Mouse (Mus musculus): ENCODE measurements around the gene 3110018I06Rik. TPM values are rescaled to one million over a fixed set of nuclear protein-coding genes. Genes with fewer than 3 reads are reported as not detected.

Gene 3110018I06Rik
- not detected in 2 replicates for polyA plus RNA-seq (2015; fragmentation: Nextera tagmentation; extraction: Ambion mirVana)

DNA sequence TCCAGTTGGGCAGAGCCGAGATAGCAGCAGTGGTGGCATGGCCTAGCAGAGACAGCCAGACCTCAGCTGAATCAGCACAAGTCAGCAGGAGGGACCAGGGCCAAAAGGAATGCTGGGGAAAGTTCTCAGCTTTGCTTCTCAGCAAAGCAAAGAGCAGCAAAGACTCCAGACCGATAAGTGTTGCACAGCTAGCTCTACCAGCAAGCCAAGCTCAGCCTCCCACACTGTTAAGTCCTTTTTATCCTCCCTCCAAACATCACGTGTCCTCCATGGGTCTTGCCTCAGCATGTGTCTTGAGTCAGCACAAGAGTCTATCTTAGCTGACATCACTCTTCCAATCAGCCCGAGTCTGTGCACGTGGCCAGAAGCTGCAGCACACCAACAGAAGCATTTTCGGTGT lies at the start of gene 3110018I06Rik:
Gene 3110018I06Rik (plus strand): TSS at position 262 of the 400 bp plus-strand sequence.
- TF ChIP-seq CTCF (IDR thresholded peaks at IDR 0.05; ENCODE audit: low read depth) (no peak), EP300 (optimal IDR thresholded peaks at IDR 0.05) (no peak)
- DNase-seq (ENCODE audit: low spot score) (no peak), ATAC-seq (ENCODE audit: low FRiP score, low TSS enrichment) (no peak)
- no peak within 1 kb of the TSS for H3K27ac ChIP-seq (replicated peaks)
- no peak within 1 kb of the TSS for H3K4me2 ChIP-seq (replicated peaks; ENCODE audit: low read depth)
- H3K4me3 ChIP-seq (ENCODE audit: low read depth, low read length) = no peak within 1 kb of the TSS
- H3K9ac ChIP-seq (ENCODE audit: low read length) = no peak within 1 kb of the TSS
- no peaks in the 10 kb centered on the region for H3K36me3 ChIP-seq (ENCODE audit: control insufficient read depth, insufficient read depth, low read length)
- H3K4me1 ChIP-seq (replicated peaks; ENCODE audit: control insufficient read depth, insufficient read depth) = no peaks in the 10 kb centered on the region
- no peaks in the 10 kb centered on the region for H3K27me3 ChIP-seq (ENCODE audit: control insufficient read depth, insufficient read depth, low read length)
- WGBS = 75% methylated on average over 6 of the region's 6 CpGs
- no peaks in the 10 kb centered on the region for H3K9me3 ChIP-seq (ENCODE audit: control insufficient read depth, low read length)

DNA sequence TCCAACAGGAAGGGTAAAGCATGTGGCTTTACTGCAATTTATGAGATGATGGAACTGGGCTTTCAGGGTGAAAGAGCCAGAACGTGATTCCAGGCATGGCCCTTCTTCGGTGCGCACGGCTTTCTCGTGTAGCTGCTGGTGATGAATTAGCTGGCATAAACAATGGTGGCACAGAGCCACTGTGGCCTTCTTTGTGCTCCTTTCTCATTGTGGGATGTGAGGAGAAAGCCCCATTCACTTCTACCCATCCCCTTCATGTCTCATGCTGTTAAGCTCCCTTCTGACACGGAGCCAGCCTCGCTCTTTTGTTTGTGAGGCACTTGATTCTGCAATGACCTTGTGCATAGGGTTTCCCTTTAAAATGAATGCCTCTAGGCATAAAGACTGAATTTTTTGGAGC lies 43.8 kb upstream of the 3110018I06Rik start:
- no peak for ATAC-seq (ENCODE audit: low FRiP score, low TSS enrichment)
- Histone ChIP-seq H3K9ac (ENCODE audit: low read length) (no peak overlapping the region), H3K27ac (replicated peaks) (no peak overlapping the region), H3K27me3 (ENCODE audit: control insufficient read depth, insufficient read depth, low read length) (no peaks in the 10 kb centered on the region), H3K9me3 (ENCODE audit: control insufficient read depth, low read length) (no peaks in the 10 kb centered on the region), H3K36me3 (ENCODE audit: control insufficient read depth, insufficient read depth, low read length) (no peaks in the 10 kb centered on the region), H3K4me2 (replicated peaks; ENCODE audit: low read depth) (no peak overlapping the region), H3K4me1 (replicated peaks; ENCODE audit: control insufficient read depth, insufficient read depth) (no peaks in the 10 kb centered on the region), H3K4me3 (ENCODE audit: low read depth, low read length) (no peak overlapping the region)
- TF ChIP-seq EP300 (optimal IDR thresholded peaks at IDR 0.05) = no peak
- no peak for TF ChIP-seq CTCF (IDR thresholded peaks at IDR 0.05; ENCODE audit: low read depth)
- 79% methylated on average over 7 of the region's 7 CpGs for WGBS
- DNase-seq (ENCODE audit: low spot score) = no peak

DNA sequence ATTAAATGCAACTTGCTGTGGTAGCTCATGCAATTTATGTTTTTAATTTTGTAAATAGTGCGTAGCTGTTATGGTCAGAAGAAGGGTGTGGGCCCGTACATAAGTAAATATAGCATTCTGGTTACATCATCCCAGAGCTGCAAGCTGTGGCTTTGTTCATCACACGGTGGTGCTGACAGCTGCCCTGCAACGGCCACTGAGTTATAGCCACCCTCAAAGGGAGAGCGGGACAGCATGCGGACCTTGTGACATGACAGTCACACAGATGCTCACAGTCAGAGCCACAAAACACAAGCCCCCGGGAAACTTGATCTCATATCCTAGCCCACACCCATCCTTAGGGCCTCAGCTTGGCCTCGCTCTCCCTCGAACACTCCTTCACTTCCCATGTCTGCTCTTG lies 30.6 kb upstream of the 3110018I06Rik start:
- Histone ChIP-seq H3K4me1 (replicated peaks; ENCODE audit: control insufficient read depth, insufficient read depth) (no peaks in the 10 kb centered on the region), H3K9me3 (ENCODE audit: control insufficient read depth, low read length) (no peaks in the 10 kb centered on the region), H3K9ac (ENCODE audit: low read length) (no peak overlapping the region), H3K4me2 (replicated peaks; ENCODE audit: low read depth) (no peak overlapping the region), H3K36me3 (ENCODE audit: control insufficient read depth, insufficient read depth, low read length) (no peaks in the 10 kb centered on the region), H3K27ac (replicated peaks) (no peak overlapping the region), H3K4me3 (ENCODE audit: low read depth, low read length) (no peak overlapping the region), H3K27me3 (ENCODE audit: control insufficient read depth, insufficient read depth, low read length) (no peaks in the 10 kb centered on the region)
- ATAC-seq (ENCODE audit: low FRiP score, low TSS enrichment) (no peak), DNase-seq (ENCODE audit: low spot score) (no peak)
- TF ChIP-seq CTCF (IDR thresholded peaks at IDR 0.05; ENCODE audit: low read depth) (no peak), EP300 (optimal IDR thresholded peaks at IDR 0.05) (no peak)
- 55% methylated on average over 9 of the region's 9 CpGs for WGBS

DNA sequence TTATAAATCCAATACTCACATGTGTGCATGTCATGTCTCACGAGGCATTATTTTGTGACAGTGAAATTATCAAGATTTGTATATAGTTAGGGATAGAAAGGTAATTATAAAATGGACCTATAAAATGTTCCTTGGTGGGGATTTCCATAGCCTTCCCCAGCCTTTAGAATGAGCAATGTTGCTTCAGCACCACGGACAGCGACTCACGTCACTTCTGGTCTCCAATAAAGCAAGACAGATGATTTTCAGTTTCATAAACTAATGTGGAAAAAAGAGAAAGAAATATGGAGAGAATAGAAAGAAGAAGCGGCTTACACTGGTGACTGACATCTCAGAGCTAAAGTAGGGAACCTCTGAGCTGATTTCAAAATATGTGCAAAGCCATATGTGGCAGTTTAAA lies 23.7 kb upstream of the 3110018I06Rik start:
- no peaks in the 10 kb centered on the region for H3K9me3 ChIP-seq (ENCODE audit: control insufficient read depth, low read length)
- no peaks in the 10 kb centered on the region for H3K36me3 ChIP-seq (ENCODE audit: control insufficient read depth, insufficient read depth, low read length)
- no peak for TF ChIP-seq CTCF (IDR thresholded peaks at IDR 0.05; ENCODE audit: low read depth)
- no peaks in the 10 kb centered on the region for H3K27me3 ChIP-seq (ENCODE audit: control insufficient read depth, insufficient read depth, low read length)
- H3K27ac ChIP-seq (replicated peaks) = no peak overlapping the region
- H3K4me1 ChIP-seq (replicated peaks; ENCODE audit: control insufficient read depth, insufficient read depth) = no peaks in the 10 kb centered on the region
- ATAC-seq (ENCODE audit: low FRiP score, low TSS enrichment) (no peak), DNase-seq (ENCODE audit: low spot score) (peak; percentile 74)
- 8% methylated on average over 5 of the region's 5 CpGs for WGBS
- no peak overlapping the region for H3K4me2 ChIP-seq (replicated peaks; ENCODE audit: low read depth)
- no peak overlapping the region for H3K9ac ChIP-seq (ENCODE audit: low read length)
- H3K4me3 ChIP-seq (ENCODE audit: low read depth, low read length) = no peak overlapping the region

DNA sequence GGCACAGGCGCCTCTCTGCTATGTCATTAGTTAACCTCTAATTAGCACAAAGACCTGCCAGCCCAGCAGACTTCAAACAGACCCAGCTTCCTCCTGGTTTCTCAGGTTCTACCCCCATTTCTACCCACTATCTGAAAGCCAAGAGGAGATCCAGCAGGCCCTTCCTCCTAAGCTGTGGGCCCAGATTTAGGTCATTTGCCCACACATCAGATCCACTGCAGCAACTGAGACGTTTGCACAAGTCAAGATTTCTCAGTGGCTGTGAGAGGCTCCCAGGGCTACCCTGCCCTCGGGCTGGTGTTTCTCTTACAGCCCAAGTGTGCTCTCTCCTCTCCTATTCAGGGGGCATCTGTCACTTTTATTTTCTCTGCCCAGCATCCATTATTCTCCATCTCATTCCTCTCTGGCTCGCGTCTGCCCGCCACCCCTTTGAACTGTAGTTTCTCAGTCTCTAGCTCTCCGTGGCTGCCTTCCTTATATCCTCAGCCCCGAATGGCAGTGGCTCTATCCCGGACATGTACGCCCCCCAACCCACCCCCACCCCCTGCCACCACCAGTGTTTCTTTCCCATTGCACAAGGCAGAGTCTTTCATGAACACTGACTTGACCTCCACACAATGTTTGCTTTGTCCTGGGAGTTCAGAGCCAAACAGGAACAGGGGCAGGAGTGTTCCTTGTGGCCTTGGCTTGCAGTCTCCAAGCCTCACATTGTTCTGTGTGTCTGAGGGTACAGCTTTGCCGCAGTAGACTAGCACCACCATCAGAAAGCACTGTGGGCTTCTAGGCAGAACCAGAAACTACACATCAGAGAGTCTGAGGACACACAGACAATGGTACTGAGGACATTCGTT lies 11.8 kb upstream of the 3110018I06Rik start:
- Histone ChIP-seq H3K27me3 (ENCODE audit: control insufficient read depth, insufficient read depth, low read length) (no peaks in the 10 kb centered on the region), H3K4me3 (ENCODE audit: low read depth, low read length) (no peak overlapping the region), H3K36me3 (ENCODE audit: control insufficient read depth, insufficient read depth, low read length) (no peaks in the 10 kb centered on the region), H3K9me3 (ENCODE audit: control insufficient read depth, low read length) (no peaks in the 10 kb centered on the region), H3K27ac (replicated peaks) (no peak overlapping the region), H3K4me1 (replicated peaks; ENCODE audit: control insufficient read depth, insufficient read depth) (no peaks in the 10 kb centered on the region), H3K9ac (ENCODE audit: low read length) (no peak overlapping the region), H3K4me2 (replicated peaks; ENCODE audit: low read depth) (no peak overlapping the region)
- DNase-seq (ENCODE audit: low spot score) (no peak), ATAC-seq (ENCODE audit: low FRiP score, low TSS enrichment) (no peak)
- WGBS = 69% methylated on average over 12 of the region's 12 CpGs
- TF ChIP-seq EP300 (optimal IDR thresholded peaks at IDR 0.05) = no peak
- TF ChIP-seq CTCF (IDR thresholded peaks at IDR 0.05; ENCODE audit: low read depth) = no peak

DNA sequence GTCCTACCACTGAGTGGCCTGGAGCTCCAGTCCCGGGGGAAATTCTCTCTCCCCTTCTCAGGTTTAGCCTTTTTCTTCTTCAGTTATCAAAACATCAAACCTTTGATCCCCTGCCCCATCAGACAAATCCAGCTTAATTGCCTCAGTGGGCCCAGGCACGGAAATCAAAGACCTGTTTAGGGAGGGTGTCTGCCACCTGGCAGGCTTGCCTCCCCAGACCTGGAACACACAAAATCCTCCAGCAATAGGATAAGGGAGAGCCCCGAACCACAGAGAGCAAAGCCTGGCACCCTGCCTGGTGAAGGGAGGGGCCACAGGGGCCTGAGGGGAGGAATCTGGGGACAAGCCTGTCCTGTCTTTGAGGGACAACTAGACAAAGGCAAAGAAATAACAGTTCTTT lies 9.1 kb upstream of the 3110018I06Rik start:
- no peaks in the 10 kb centered on the region for H3K4me1 ChIP-seq (replicated peaks; ENCODE audit: control insufficient read depth, insufficient read depth)
- WGBS = 20% methylated on average over 3 of the region's 3 CpGs
- no peaks in the 10 kb centered on the region for H3K36me3 ChIP-seq (ENCODE audit: control insufficient read depth, insufficient read depth, low read length)

More for the DNA sequence above, 9.1 kb upstream of the 3110018I06Rik start:
- Histone ChIP-seq H3K9ac (ENCODE audit: low read length) (no peak overlapping the region), H3K9me3 (ENCODE audit: control insufficient read depth, low read length) (no peaks in the 10 kb centered on the region), H3K4me2 (replicated peaks; ENCODE audit: low read depth) (no peak overlapping the region), H3K4me3 (ENCODE audit: low read depth, low read length) (no peak overlapping the region), H3K27ac (replicated peaks) (no peak overlapping the region), H3K27me3 (ENCODE audit: control insufficient read depth, insufficient read depth, low read length) (no peaks in the 10 kb centered on the region)
- DNase-seq (ENCODE audit: low spot score) (no peak), ATAC-seq (ENCODE audit: low FRiP score, low TSS enrichment) (no peak)
- TF ChIP-seq CTCF (IDR thresholded peaks at IDR 0.05; ENCODE audit: low read depth) (no peak), EP300 (optimal IDR thresholded peaks at IDR 0.05) (no peak)

All from stomach, postnatal 0 days (tissue).